Mouse (Mus musculus): ENCODE results near the gene Rbm25. TPM values are rescaled to one million over a fixed set of nuclear protein-coding genes. Genes with fewer than 3 reads are reported as not detected.
"Not testable (repeated sequence)": the region's sequence is repeated elsewhere in the genome, so short reads cannot be mapped to it uniquely, and the experiment has no call there.

Rbm25 gene
- polyA plus RNA-seq (2012) = 5.2 and 6.1 TPM in 2 replicates

DNA sequence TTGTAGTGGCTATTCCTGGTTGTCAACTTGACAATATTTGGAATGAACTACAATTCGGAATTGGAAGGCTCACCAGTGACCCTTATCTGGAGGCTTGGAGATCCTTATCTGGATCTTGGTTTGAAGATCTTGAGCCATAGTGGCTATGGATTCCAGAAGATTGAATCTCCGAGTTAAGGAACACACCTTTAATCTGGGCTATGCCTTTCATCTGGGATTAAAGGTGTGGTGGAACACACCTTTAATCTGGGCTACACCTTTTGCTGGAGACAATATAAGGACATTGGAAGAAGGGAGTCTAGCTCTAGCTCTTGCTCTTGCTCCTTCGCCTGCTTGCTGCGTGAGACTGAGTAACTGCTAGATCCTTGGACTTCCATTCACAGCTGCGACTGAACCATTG, at the start of gene Rbm25:
Gene Rbm25, plus strand, starts transcription at position 301 of the 400 bp plus-strand sequence.
- Histone ChIP-seq H3K4me1 (ENCODE audit: control insufficient read depth) (peaks cover 18% of the 10 kb centered on the region), H3K4me3 (replicated peaks) (peak within 1 kb of the TSS; percentile 96), H3K36me3 (ENCODE audit: control insufficient read depth) (peaks cover 13% of the 10 kb centered on the region)
- not testable (repeated sequence) for H3K27me3 ChIP-seq (ENCODE audit: control insufficient read depth); H3K9me3 ChIP-seq (ENCODE audit: control insufficient read depth, low read length)

DNA sequence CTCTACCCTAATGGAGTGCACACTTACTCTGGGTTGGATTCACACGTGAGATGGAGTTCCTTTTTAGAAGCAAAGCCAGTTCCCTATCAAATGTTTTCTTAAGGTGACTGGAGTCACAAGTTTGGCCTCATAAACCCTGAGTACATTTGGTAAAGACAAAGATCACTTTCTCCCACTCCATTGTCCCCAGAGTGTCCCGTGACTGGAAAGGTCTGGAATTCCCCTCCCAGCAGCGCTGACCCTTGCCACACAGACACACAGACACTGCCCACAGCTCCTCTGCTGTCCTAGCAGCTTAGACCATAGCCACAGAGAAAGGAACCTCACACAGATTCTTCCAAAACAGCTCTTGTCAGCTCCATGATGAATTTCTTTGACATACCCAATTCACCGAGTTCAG, 48.9 kb upstream of the Rbm25 start:
- Histone ChIP-seq H3K4me1 (ENCODE audit: control insufficient read depth) (peaks cover 46% of the 10 kb centered on the region), H3K4me3 (replicated peaks) (no peak overlapping the region), H3K9me3 (ENCODE audit: control insufficient read depth, low read length) (no peaks in the 10 kb centered on the region), H3K27me3 (ENCODE audit: control insufficient read depth) (no peaks in the 10 kb centered on the region), H3K36me3 (ENCODE audit: control insufficient read depth) (peaks cover 74% of the 10 kb centered on the region)
- TF ChIP-seq GATA1 (IDR thresholded peaks at IDR 0.05; ENCODE audit: low read length) (no peak), TAL1 (IDR thresholded peaks at IDR 0.05; ENCODE audit: low read length) (no peak)

DNA sequence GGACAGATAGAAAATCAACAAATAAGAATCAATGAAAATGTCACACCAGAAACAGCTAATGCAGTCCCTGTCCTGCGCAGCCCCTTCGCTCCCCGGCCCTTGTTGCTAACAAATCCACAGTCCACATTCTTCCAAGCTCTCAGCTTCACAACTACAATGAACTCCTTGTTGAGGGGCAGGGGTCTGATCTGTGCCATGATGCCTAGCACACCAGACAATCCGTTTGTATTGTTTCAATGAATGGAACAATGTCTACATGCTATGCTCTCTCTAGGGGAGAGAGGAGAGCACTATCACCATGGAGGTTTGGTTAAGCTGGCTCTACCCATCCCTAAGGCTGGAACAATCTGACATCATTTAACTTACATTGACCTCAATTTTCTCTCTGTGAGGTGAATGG, 48.3 kb upstream of the Rbm25 start:
- H3K36me3 ChIP-seq (ENCODE audit: control insufficient read depth) = peaks cover 74% of the 10 kb centered on the region
- H3K27me3 ChIP-seq (ENCODE audit: control insufficient read depth) = no peaks in the 10 kb centered on the region
- TF ChIP-seq TAL1 (IDR thresholded peaks at IDR 0.05; ENCODE audit: low read length) (no peak), GATA1 (IDR thresholded peaks at IDR 0.05; ENCODE audit: low read length) (no peak)
- no peak overlapping the region for H3K4me3 ChIP-seq (replicated peaks)
- H3K9me3 ChIP-seq (ENCODE audit: control insufficient read depth, low read length) = no peaks in the 10 kb centered on the region
- peaks cover 40% of the 10 kb centered on the region for H3K4me1 ChIP-seq (ENCODE audit: control insufficient read depth)

DNA sequence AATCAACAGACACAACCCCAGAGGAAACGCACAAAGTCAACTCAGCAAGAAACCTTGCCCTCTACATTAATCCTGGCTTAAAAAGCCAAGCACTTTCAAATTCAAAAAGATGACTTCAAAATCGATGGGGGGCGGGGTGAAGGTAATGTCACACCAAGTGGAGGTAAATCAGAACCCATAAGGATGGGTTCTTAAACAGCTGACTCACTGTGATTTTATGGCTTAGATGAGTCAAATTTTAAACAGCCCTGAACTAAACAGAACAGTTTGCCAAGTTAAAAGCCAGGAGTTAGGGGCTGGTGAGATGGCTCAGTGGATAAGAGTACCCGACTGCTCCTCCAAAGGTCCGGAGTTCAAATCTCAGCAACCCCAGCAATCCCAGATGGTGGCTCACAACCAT, 44.4 kb upstream of the Rbm25 start:
- Histone ChIP-seq H3K4me3 (replicated peaks) (no peak overlapping the region), H3K36me3 (ENCODE audit: control insufficient read depth) (peaks cover 82% of the 10 kb centered on the region), H3K27me3 (ENCODE audit: control insufficient read depth) (no peaks in the 10 kb centered on the region), H3K4me1 (ENCODE audit: control insufficient read depth) (peaks cover 11% of the 10 kb centered on the region), H3K9me3 (ENCODE audit: control insufficient read depth, low read length) (no peaks in the 10 kb centered on the region)
- TF ChIP-seq GATA1 (IDR thresholded peaks at IDR 0.05; ENCODE audit: low read length) (no peak), TAL1 (IDR thresholded peaks at IDR 0.05; ENCODE audit: low read length) (no peak)

DNA sequence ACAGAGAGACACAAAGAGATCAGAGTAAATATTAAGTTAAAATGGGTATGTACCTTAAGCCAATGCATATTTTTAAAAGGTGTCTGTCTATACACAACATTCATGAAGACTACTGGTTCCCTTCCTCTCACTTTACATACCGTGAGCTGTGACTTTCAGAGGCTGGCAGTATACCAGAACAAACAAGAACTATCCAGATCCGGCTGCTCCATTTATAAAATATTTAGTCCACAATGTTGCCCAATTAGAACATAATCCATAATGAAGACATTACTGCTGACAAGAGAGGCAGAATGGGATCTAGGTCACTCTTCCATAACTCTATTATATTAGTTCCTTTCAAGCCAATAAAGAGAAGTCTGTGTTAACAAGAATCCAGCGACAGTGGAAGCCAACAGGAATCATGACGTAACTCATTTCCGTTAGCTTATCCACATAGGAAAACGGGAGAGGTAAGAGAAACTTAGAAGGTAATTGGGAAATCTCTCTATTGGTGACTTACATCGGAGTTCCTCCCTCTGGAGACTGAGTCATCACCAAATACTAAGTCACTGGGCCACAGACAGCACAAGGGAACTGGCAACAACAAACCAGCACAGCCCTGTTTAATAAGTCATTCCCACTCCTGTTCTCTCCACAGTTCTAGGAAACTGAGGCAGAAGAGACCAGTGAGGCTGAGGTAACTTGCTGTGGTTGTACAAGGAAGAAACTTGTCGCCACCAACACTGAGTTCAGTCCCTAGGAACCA, 39.1 kb upstream of the Rbm25 start:
- Histone ChIP-seq H3K36me3 (ENCODE audit: control insufficient read depth) (peaks cover 75% of the 10 kb centered on the region), H3K27me3 (ENCODE audit: control insufficient read depth) (no peaks in the 10 kb centered on the region), H3K4me3 (replicated peaks) (no peak overlapping the region), H3K4me1 (ENCODE audit: control insufficient read depth) (peaks cover 32% of the 10 kb centered on the region), H3K9me3 (ENCODE audit: control insufficient read depth, low read length) (no peaks in the 10 kb centered on the region)
- TF ChIP-seq GATA1 (IDR thresholded peaks at IDR 0.05; ENCODE audit: low read length) (no peak), TAL1 (IDR thresholded peaks at IDR 0.05; ENCODE audit: low read length) (no peak)

DNA sequence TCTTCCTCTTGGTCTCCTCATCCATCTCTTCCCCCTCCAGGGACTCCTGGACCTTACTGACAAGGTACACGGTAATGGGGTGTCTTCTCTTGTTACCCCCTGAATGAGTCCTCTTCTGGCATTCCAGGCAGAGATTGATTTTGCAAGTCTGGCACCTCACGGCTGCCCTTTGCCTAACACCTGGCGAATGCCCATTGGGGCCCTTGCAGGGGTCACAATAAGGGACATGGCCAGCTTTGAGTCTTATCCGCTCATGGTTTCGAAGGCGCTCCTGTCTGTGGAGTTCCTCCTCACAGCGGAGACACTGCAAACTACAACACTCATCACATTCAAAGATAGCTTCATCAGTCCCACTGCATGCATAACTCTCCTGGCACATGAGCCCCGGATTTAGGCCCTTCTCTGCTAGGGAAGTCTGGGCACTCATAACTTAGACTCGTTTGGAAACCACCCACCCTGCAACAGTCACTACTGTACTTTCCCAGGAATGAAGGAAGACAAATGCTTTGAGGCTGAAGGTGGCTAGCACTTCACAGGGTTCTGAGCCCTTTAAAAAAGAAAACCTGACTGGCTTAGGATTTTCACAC, 36.5 kb upstream of the Rbm25 start:
- peaks cover 49% of the 10 kb centered on the region for H3K36me3 ChIP-seq (ENCODE audit: control insufficient read depth)

DNA sequence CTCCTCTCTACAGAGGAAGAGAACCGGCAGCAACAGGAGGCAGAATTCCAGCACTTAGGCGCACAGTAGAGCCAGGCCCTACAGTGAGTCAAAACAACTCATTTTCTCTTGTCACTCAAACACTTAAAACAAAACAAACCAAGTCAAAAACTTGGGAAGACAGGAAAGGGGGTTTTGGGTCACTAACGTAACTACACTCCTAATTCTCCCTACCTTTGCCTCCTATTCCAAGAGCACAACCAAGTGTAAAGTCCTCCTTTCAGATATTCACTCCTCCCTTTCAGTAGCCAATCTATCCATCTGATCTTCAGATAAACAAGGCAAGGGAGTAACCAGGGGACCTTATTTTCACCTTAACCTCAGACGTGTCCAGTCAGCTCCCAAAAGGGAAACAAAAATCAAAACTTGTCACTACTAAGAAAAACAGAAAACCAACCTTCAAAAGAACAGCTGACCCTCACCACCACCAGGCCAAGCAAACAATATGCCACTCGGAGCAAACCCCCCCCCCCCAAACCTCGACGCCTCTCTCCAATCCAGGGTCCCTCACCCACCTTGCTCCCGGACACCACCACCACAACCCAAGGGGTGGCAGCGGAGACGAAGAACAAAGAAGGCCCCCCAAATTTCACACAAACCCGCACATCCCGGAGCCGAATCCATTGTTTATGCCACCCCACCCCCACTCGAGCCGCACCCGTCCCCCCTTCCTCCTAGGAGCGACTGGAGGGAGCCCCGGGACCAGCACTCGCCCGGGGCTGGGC, 34.7 kb upstream of the Rbm25 start:
- 0 out of 2 replicates have a peak, but pooled peaks have one; percentile 22 for TF ChIP-seq GATA1 (IDR thresholded peaks at IDR 0.05; ENCODE audit: low read length)
- no peak for TF ChIP-seq TAL1 (IDR thresholded peaks at IDR 0.05; ENCODE audit: low read length)
- H3K4me3 ChIP-seq (replicated peaks) = peak overlapping the region; percentile 78
- no peaks in the 10 kb centered on the region for H3K9me3 ChIP-seq (ENCODE audit: control insufficient read depth, low read length)
- no peaks in the 10 kb centered on the region for H3K27me3 ChIP-seq (ENCODE audit: control insufficient read depth)
- H3K36me3 ChIP-seq (ENCODE audit: control insufficient read depth) = peaks cover 35% of the 10 kb centered on the region
- H3K4me1 ChIP-seq (ENCODE audit: control insufficient read depth) = peaks cover 33% of the 10 kb centered on the region

More for the DNA sequence above, 36.5 kb upstream of the Rbm25 start:
- peaks cover 33% of the 10 kb centered on the region for H3K4me1 ChIP-seq (ENCODE audit: control insufficient read depth)
- no peak overlapping the region for H3K4me3 ChIP-seq (replicated peaks)
- H3K9me3 ChIP-seq (ENCODE audit: control insufficient read depth, low read length) = no peaks in the 10 kb centered on the region
- no peak for TF ChIP-seq GATA1 (IDR thresholded peaks at IDR 0.05; ENCODE audit: low read length)
- TF ChIP-seq TAL1 (IDR thresholded peaks at IDR 0.05; ENCODE audit: low read length) = no peak
- no peaks in the 10 kb centered on the region for H3K27me3 ChIP-seq (ENCODE audit: control insufficient read depth)

DNA sequence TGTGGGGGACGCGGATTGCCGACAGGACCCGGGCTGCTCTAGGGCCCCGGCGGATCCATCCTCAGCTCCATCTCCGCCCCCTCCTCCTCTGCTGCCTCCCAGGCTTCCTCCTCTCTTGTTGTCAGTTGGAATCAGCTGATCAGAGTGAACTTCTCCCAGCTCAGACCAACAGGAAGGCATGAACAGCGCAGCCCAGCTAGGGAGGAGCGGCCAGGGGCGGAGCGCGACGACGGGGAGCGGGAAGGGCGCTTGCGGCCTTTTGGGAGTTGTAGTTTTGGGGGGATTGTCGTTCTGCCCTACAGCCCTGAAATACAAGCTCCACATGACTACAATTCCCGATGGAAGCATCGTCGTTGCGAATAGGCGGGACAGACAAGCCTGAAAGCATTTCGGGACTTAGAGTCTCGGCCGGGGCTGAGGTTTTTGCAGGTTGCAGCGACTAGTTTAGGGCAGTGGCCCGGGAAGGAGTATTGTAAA, 34.0 kb upstream of the Rbm25 start, which contains the start of gene Zfyve1:
Gene Zfyve1, minus strand, starts transcription at position 198 of the 477 bp plus-strand sequence.
- H3K36me3 ChIP-seq (ENCODE audit: control insufficient read depth) = peaks cover 28% of the 10 kb centered on the region
- H3K4me3 ChIP-seq (replicated peaks) = peak within 1 kb of the TSS; percentile 78
- peaks cover 35% of the 10 kb centered on the region for H3K4me1 ChIP-seq (ENCODE audit: control insufficient read depth)
- TF ChIP-seq TAL1 (IDR thresholded peaks at IDR 0.05; ENCODE audit: low read length) (no peak), GATA1 (IDR thresholded peaks at IDR 0.05; ENCODE audit: low read length) (no peak)
- no peaks in the 10 kb centered on the region for H3K9me3 ChIP-seq (ENCODE audit: control insufficient read depth, low read length)
- H3K27me3 ChIP-seq (ENCODE audit: control insufficient read depth) = no peaks in the 10 kb centered on the region

DNA sequence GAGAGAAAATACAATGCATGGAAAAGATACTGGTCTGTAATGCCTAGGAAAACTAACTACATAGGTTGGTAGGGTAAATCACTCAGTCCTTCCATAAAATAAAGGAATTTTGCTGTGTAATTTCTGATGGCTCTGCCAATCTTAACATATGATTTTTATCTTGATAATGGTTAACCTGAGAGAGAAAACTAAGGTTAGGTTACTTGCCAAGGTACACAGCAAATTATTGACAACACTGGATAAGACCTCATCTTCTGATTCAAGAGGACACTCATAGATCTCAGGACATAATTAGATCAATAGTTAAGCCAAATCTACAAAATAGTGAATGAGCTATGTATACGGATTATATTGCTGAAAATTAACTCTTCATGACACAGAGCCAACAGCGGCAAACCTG, 33.2 kb upstream of the Rbm25 start:
- H3K27me3 ChIP-seq (ENCODE audit: control insufficient read depth) = no peaks in the 10 kb centered on the region

More for the DNA sequence above, 33.2 kb upstream of the Rbm25 start:
- H3K4me3 ChIP-seq (replicated peaks) = peak overlapping the region; percentile 78
- H3K36me3 ChIP-seq (ENCODE audit: control insufficient read depth) = peaks cover 23% of the 10 kb centered on the region
- peaks cover 37% of the 10 kb centered on the region for H3K4me1 ChIP-seq (ENCODE audit: control insufficient read depth)
- TF ChIP-seq TAL1 (IDR thresholded peaks at IDR 0.05; ENCODE audit: low read length) = no peak
- TF ChIP-seq GATA1 (IDR thresholded peaks at IDR 0.05; ENCODE audit: low read length) = no peak
- no peaks in the 10 kb centered on the region for H3K9me3 ChIP-seq (ENCODE audit: control insufficient read depth, low read length)

Measured in erythroblast, embryonic 14.5 days (primary cell).